Mouse (Mus musculus): ENCODE results near the gene Atp2a3. TPM values are rescaled to one million over a fixed set of nuclear protein-coding genes. Genes with fewer than 3 reads are reported as not detected.

Gene Atp2a3
- polyA plus RNA-seq, 1 experiment: 3.7 TPM

GRCm38 (mm10) chr11:73018471-73019146, 57.6 kb downstream of the Atp2a3 start, which contains the start of gene Camkk1:
TSS of gene Camkk1 (plus strand) at chr11:73019008.
- Histone ChIP-seq H3K4me1 (ENCODE audit: control insufficient read depth, insufficient read depth, low read length) (no peaks in the 10 kb centered on the region), H3K4me3 (ENCODE audit: low read depth, low read length) (peak within 1 kb of the TSS; percentile 79), H3K9me3 (replicated peaks; ENCODE audit: control insufficient read depth, insufficient read depth, low read length, poor library complexity, severe bottlenecking) (no peaks in the 10 kb centered on the region), H3K9ac (ENCODE audit: low read depth, poor library complexity, severe bottlenecking) (peak within 1 kb of the TSS; percentile 34), H3K27me3 (ENCODE audit: control insufficient read depth, insufficient read depth, low read length, poor library complexity, severe bottlenecking) (no peaks in the 10 kb centered on the region), H3K36me3 (ENCODE audit: control insufficient read depth, insufficient read depth, low read length, poor library complexity, severe bottlenecking) (no peaks in the 10 kb centered on the region), H3K27ac (ENCODE audit: insufficient read depth, low read length) (no peak within 1 kb of the TSS)
- TF ChIP-seq POLR2A (IDR thresholded peaks at IDR 0.05; ENCODE audit: insufficient read depth, low read length): no peak
- no peak for TF ChIP-seq CTCF (IDR thresholded peaks at IDR 0.05; ENCODE audit: low read depth, low read length)
- no peak for TF ChIP-seq EP300 (IDR thresholded peaks at IDR 0.05; ENCODE audit: insufficient read depth, low read depth, low read length)

- H3K36me3 ChIP-seq (ENCODE audit: control insufficient read depth, insufficient read depth, low read length, poor library complexity, severe bottlenecking): no peaks in the 10 kb centered on the region
- H3K4me3 ChIP-seq (ENCODE audit: low read depth, low read length): peak overlapping the region; percentile 79
- no peaks in the 10 kb centered on the region for H3K27me3 ChIP-seq (ENCODE audit: control insufficient read depth, insufficient read depth, low read length, poor library complexity, severe bottlenecking)
- H3K27ac ChIP-seq (ENCODE audit: insufficient read depth, low read length): no peak overlapping the region
- no peaks in the 10 kb centered on the region for H3K4me1 ChIP-seq (ENCODE audit: control insufficient read depth, insufficient read depth, low read length)
- H3K9me3 ChIP-seq (replicated peaks; ENCODE audit: control insufficient read depth, insufficient read depth, low read length, poor library complexity, severe bottlenecking): no peaks in the 10 kb centered on the region
- H3K9ac ChIP-seq (ENCODE audit: low read depth, poor library complexity, severe bottlenecking): peak overlapping the region; percentile 34
- TF ChIP-seq EP300 (IDR thresholded peaks at IDR 0.05; ENCODE audit: insufficient read depth, low read depth, low read length) (0 out of 2 replicates have a peak, but pooled peaks have one; percentile 8), CTCF (IDR thresholded peaks at IDR 0.05; ENCODE audit: low read depth, low read length) (no peak)
Measured at GRCm38 (mm10) chr11:73019147-73019795, 58.3 kb downstream of the Atp2a3 start.

- Histone ChIP-seq H3K9ac (ENCODE audit: low read depth, poor library complexity, severe bottlenecking) (no peak overlapping the region), H3K27ac (ENCODE audit: insufficient read depth, low read length) (no peak overlapping the region), H3K27me3 (ENCODE audit: control insufficient read depth, insufficient read depth, low read length, poor library complexity, severe bottlenecking) (no peaks in the 10 kb centered on the region), H3K9me3 (replicated peaks; ENCODE audit: control insufficient read depth, insufficient read depth, low read length, poor library complexity, severe bottlenecking) (no peaks in the 10 kb centered on the region), H3K4me3 (ENCODE audit: low read depth, low read length) (no peak overlapping the region), H3K36me3 (ENCODE audit: control insufficient read depth, insufficient read depth, low read length, poor library complexity, severe bottlenecking) (no peaks in the 10 kb centered on the region), H3K4me1 (ENCODE audit: control insufficient read depth, insufficient read depth, low read length) (no peaks in the 10 kb centered on the region)
- TF ChIP-seq EP300 (IDR thresholded peaks at IDR 0.05; ENCODE audit: insufficient read depth, low read depth, low read length) (no peak), CTCF (IDR thresholded peaks at IDR 0.05; ENCODE audit: low read depth, low read length) (no peak), POLR2A (IDR thresholded peaks at IDR 0.05; ENCODE audit: insufficient read depth, low read length) (no peak)
Measured at GRCm38 (mm10) chr11:73020953-73021800, 60.2 kb downstream of the Atp2a3 start.

- TF ChIP-seq CTCF (IDR thresholded peaks at IDR 0.05; ENCODE audit: low read depth, low read length) (no peak), EP300 (IDR thresholded peaks at IDR 0.05; ENCODE audit: insufficient read depth, low read depth, low read length) (no peak), POLR2A (IDR thresholded peaks at IDR 0.05; ENCODE audit: insufficient read depth, low read length) (no peak)
Measured at GRCm38 (mm10) chr11:73023099-73023498, 62.1 kb downstream of the Atp2a3 start.

DNA sequence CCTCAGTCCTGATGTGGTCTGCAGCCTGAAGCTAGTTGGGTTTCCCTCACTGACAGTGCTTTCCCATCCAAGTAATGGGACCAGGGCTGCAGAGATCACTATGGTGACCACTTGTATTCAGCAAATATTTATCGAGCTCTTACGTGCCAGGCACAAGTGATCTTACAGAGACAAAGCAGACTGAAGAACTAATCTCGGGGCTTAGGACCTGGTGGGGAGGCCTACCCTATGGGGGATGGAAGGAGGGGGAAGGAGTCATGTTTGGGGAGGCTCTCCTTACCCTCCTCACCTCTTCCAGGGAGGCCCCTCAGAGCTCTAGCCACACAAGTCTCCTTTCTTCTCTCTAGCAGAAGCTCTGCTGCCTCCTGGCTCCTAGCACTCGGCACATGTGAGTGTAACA, 62.9 kb downstream of the Atp2a3 start:
- Histone ChIP-seq H3K4me1 (ENCODE audit: control insufficient read depth, insufficient read depth, low read length) (no peaks in the 10 kb centered on the region), H3K36me3 (ENCODE audit: control insufficient read depth, insufficient read depth, low read length, poor library complexity, severe bottlenecking) (no peaks in the 10 kb centered on the region), H3K9me3 (replicated peaks; ENCODE audit: control insufficient read depth, insufficient read depth, low read length, poor library complexity, severe bottlenecking) (no peaks in the 10 kb centered on the region), H3K27ac (ENCODE audit: insufficient read depth, low read length) (no peak overlapping the region), H3K27me3 (ENCODE audit: control insufficient read depth, insufficient read depth, low read length, poor library complexity, severe bottlenecking) (no peaks in the 10 kb centered on the region), H3K9ac (ENCODE audit: low read depth, poor library complexity, severe bottlenecking) (no peak overlapping the region), H3K4me3 (ENCODE audit: low read depth, low read length) (no peak overlapping the region)
- TF ChIP-seq EP300 (IDR thresholded peaks at IDR 0.05; ENCODE audit: insufficient read depth, low read depth, low read length) (no peak), CTCF (IDR thresholded peaks at IDR 0.05; ENCODE audit: low read depth, low read length) (no peak), POLR2A (IDR thresholded peaks at IDR 0.05; ENCODE audit: insufficient read depth, low read length) (no peak)

More at GRCm38 (mm10) chr11:73023099-73023498, 62.1 kb downstream of the Atp2a3 start:
- no peak overlapping the region for H3K9ac ChIP-seq (ENCODE audit: low read depth, poor library complexity, severe bottlenecking)
- no peaks in the 10 kb centered on the region for H3K9me3 ChIP-seq (replicated peaks; ENCODE audit: control insufficient read depth, insufficient read depth, low read length, poor library complexity, severe bottlenecking)
- H3K4me3 ChIP-seq (ENCODE audit: low read depth, low read length): no peak overlapping the region
- no peaks in the 10 kb centered on the region for H3K36me3 ChIP-seq (ENCODE audit: control insufficient read depth, insufficient read depth, low read length, poor library complexity, severe bottlenecking)
- H3K27me3 ChIP-seq (ENCODE audit: control insufficient read depth, insufficient read depth, low read length, poor library complexity, severe bottlenecking): no peaks in the 10 kb centered on the region
- no peak overlapping the region for H3K27ac ChIP-seq (ENCODE audit: insufficient read depth, low read length)
- H3K4me1 ChIP-seq (ENCODE audit: control insufficient read depth, insufficient read depth, low read length): no peaks in the 10 kb centered on the region
